Mouse (Mus musculus) gastrocnemius, postnatal 36 days (tissue): Measurements from ENCODE around the gene Gtf2ird2. TPM values are rescaled to one million over a fixed set of nuclear protein-coding genes. Genes with fewer than 3 reads are reported as not detected.

Experiments used
- DNase-seq, 2 experiments: peaks; one replicate each; pipeline ENCODE4 v3.0.0; 2022
- intact Hi-C: fragments of 180-260 bp; cut with DNase I; formaldehyde crosslinking; loops from one replicate; pipeline ENCODE4 v1.15.1; 2025
- total RNA-seq, 2 experiments: library from RNA; stranded (reverse); gene quantifications; 2 replicates each; pipeline ENCODE4 v1.2.3; 2021

Gene Gtf2ird2
- total RNA-seq, 2 experiments from 2014 or later = 5.1 to 5.6 TPM

DNA sequence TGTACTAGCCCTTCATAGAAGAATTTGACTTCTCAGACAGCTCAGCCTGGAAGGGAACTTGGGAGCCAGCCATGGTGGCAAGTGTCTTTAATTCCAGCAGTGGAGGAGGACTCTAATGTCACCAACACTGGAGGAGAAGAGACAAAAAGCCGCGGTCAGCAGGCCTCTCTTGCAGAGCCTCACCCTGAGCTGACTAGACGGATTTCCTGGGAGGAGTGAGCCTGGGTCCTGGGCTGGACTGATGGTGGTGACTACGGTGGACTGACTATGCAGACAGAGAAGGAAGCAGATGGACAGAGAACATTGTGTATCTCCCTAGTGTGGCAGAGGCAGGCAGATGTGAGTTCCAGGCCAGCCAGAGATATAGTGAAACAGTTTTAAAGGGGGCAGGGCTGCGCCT lies 47.6 kb downstream of the Gtf2ird2 start:
- peak in 1 of 2 experiments; percentile 24 for DNase-seq
- intact Hi-C loops = no loop called here

DNA sequence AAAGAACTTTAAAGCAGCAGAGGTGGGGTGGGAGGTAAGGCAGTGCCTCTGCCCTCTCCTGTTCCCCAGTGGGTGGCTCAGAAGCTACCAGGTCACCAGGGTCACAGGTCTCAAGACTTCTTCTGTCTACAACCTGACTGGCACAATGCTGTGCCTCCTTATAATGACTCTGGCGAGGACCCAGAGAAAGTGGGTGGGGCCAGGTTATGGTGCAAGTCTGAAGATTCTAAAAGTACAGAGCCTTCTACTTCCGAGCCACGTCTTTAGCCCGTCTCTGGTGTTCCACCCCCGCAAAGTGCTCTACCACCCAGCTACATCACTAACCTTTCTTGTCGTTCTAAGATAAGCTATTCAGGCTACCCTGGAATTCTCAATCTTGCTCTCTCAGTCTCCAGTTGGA lies 48.3 kb downstream of the Gtf2ird2 start:
- DNase-seq = no peak

DNA sequence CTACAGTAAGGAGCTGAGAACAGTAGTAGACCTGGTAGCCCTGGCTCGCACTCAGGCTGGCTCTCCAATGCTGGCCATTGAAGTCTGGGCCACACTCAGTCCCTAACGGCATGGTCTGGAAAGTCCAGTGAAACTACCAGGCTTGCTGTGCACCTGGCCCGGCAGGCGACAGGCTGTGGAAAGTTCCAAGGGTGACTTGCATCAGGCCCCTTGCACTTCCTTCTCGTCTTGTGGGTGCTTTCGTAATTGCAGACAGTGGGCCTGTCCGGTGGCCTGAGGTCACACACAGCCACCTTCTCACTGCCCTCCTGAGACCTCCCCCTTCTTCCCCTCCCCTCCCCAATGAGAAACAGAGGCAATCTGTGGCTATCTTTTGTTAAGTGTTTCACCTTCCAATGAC lies 48.7 kb downstream of the Gtf2ird2 start:
- intact Hi-C loops = no loop called here
- DNase-seq = peak in 1 of 2 experiments; percentile 20

More for the DNA sequence above, 48.3 kb downstream of the Gtf2ird2 start:
- intact Hi-C loops = no loop called here

DNA sequence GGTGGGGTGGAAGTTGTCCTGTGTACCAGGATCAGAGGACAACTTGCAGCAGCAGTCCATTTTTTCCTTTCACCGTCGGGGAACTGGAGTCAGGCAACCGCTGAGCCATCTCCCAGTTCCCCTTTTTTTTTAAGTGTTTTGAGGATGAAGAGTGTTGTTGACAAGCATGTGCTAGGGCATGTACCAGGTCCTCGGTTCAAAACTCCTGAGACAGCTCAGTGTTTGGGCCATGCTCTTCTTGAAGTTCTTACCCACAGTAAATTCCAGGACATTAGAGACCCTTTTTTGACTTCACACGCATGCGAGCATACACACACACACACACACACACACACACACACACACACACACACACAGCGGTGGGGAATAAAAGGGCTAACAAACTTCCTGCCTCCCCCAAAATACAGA lies 49.4 kb downstream of the Gtf2ird2 start:
- intact Hi-C loops = no loop called here
- DNase-seq = no peak

DNA sequence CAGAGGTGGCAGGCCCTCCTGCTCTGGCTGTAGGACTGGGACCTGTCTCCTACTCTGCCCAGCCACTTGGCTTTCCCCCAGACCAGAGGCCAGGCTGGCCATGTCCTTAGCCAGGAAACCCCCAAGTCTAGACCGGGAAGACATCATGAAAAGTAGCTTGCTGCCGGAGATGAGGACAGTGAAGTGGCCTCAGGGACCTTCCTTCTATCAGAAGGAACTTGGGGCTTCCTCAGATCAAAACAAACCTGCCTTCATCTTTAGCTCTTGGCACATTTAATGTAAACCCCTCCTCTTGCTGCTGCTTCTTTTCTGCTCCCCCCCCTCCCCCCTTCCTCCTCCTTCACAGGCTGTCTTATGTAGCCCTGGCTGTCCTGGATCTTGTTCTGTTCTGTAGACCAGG lies 50.4 kb downstream of the Gtf2ird2 start:
- intact Hi-C loops = no loop called here
- no peak for DNase-seq

DNA sequence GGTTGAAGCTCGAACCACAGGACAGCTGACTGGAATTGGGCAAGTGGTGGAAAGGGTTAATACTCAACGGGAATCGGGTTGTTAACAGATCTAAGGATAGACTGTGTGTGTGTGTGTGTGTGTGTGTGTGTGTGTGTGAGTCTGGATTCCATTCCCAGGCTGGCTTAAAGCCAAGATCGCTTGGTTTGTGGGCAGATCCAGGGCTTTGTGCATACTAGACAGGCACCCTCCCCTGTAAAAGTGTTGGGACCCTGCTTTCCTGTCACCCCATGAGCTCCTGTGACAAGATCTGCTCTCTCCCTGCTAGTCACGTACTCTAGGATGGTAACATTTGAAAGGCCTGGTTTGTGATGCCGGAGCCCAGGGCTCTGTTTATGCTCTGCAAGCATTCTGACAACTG lies 51.3 kb downstream of the Gtf2ird2 start:
- DNase-seq = no peak
- intact Hi-C loops = no loop called here

DNA sequence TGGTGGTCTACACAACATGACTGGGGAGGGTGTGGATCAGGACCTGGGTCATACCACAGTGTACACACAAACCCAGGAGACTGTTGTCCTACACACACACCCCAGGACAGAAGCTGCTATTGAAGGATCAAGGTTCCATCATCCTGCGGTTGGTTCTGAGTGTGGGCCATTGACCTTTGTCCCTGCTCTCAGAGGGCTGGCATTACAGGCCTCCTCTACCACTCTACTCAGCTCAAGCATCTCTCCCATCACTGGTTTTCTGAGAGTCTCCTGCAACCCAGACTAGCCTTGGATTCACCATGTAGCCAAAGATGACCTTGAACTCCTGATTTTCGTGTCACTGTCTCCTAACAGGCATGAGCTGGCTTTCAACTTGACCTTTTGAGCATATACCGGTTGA lies 52.4 kb downstream of the Gtf2ird2 start:
- intact Hi-C loops = no loop called here
- DNase-seq = no peak

DNA sequence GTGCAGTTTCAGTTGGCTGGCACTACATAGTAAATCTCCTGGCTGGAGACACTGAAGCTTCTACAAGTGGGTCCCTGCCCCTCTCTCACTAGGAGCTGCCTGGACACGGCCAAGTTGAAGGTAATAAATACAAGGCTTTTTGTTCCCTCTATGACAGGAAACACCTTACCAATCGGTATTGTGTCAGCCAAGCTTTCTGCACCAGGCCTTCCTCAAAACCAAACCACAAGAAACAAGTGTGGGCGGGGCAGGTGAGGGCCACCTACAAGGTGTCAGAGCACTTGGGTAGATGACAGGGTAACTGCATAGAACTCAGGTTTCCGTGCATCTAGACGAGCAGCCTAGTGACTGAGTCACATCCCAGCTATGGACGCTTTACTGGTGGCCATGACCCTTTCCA lies 53.0 kb downstream of the Gtf2ird2 start:
- intact Hi-C loops = no loop called here
- no peak for DNase-seq

DNA sequence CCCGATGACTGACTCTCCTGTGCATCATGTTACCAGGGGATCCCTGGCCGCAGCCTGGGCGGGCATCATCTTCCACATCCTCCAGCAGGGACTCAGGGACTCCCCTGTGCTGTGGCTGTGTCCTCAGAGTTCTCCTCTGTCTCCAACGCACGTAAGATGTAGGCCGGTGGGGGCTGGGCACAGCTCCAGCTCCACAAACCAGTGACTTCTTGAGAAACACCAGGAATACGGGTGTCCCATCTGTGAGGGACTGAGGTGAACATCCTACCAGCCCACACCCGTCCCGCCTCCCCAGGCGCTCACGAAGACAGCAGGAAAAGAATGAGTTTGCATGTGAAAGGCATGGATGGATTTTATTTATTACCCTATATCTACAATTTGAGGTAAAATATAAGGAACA lies 53.7 kb downstream of the Gtf2ird2 start:
- DNase-seq = no peak
- intact Hi-C loops = no loop called here

DNA sequence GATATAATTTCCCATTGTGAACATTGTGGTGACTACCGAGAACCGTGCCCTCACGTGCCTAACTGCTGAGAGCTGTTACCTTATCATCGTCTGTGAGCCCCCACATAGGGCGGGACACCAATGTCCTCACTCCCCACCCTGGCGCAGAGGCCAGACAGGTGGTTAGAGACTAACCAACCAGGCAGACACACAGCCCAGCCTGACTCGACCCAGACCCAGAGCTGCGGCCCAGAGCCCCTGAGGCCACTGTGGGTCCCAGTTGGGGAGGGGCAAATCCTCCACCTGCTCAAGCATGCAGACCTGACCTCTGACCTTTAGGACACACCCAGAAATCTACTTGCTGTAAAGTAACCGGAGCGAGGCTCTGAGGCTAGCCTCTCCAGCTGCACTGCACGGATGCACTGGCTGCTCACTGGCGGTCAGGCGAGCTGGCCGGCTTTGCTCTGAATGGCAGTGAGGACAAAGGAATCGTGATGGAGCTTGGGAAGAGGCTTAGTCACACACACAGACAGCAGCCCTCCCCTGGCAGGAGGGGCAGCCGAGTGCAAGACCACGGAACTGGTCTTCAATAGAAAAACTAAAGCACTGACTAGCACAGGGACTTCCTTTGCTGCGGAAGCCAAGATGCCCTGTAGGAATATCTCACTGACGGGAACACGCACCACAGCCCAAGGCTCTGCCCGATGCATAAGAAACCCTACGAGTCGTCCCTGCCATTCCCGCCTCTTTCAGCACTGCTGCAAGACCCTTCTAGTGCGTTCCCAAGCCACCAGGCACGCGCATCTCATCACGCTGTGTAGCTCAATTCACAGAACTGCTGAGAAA lies 54.3 kb downstream of the Gtf2ird2 start:
- no peak for DNase-seq

DNA sequence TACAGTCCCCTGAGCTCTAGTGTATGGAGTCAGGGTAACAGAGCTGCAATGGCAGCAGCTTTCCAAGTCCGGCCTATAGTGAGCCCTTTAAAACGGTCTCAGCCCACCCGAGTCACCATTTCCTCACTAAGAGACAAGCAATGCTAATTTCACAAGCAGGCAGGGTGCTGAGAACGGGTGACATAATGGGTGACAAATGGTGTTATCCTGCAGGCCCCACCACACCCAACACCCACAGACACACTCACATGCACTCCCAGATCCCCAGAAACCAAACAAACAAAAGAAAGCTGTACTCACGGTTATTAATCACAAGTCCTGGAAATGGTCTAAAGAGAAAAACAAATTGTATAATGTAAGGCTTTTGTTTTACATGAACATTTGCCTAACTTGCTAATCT lies 58.0 kb downstream of the Gtf2ird2 start:
- intact Hi-C loops = loop anchor here (10.0 kb wide), 1 partner anchor 47 kb away; no protein-coding TSS in a partner anchor
- DNase-seq = no peak

More for the DNA sequence above, 54.3 kb downstream of the Gtf2ird2 start:
- intact Hi-C loops = no loop called here

DNA sequence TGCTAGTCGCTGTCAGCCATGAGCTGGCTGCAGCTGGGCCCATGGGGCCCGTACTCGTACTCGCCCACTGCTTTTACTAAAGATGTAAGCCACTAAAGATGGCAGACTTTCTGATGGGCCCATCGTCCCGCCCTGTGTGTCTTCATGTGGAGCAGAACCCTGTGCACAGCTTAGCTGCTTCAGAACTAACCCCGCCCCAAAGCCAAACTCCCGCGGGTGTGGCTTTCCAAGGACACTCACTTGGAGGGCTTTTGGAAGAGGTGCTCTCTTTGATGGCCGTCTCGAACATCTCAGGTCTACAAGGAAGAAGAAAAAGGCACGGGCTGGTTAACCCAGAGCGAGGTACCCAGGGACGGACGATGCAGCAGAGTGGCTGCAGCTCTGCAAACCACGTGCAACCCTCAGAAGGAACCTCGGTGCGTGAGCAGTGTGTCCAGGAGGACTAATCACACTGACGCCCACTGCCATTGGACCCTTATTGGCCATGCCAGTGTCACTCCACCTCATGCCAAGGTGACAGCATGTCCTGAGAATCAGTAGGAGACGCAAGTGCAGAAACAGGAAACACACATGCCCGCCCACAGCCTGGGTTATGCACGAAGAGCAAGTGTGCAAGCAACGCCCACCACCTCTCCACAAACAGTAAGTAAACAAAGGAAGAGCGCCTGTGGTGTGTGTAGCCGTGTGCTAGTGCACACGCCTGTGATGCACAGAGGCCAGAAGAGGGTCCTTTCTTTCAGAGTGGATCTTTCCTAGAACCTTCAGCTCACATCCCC lies 60.0 kb downstream of the Gtf2ird2 start:
- no peak for DNase-seq
- intact Hi-C loops = loop anchor here (10.0 kb wide), 1 partner anchor 49 kb away; no protein-coding TSS in a partner anchor

DNA sequence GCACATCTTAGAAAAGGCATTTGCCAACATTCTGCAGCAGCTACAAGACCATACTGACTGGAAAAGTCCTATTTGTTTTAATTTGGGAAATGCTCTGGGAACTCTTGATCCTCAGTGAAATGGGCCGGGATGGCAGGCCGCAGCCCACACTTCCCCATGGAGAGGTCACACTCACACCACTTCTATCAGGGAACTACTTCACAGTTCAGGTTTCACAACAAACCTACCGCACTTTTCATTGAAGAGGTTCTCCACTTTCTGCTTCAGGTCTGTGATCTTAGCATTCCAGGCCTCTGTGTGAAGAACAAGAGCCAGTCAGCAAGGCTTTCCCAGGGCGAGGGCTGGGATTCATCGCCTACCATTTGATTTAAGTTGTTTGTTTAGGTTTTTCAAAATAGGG lies 61.1 kb downstream of the Gtf2ird2 start:
- intact Hi-C loops = loop anchor here (10.0 kb wide), 1 partner anchor 50 kb away; no protein-coding TSS in a partner anchor
- no peak for DNase-seq

DNA sequence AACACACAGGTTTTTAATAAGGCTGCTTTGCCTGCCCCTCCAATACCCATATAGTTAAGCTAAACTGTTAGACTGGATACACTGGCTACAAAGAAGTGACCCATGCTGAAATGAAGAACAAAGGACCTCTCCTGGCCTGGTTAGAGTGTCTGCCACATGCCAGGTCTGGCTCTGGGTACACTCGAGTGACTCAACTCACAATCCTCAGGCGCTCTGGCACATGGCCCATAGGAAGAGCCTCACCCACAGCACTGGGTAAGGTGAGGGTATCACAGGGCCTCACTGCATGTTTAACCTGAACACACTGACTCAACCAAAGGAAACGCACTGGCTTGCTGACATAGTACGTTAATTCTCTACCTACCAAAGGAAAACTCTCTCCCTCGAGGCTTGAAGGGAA lies 62.3 kb downstream of the Gtf2ird2 start:
- no peak for DNase-seq
- intact Hi-C loops = loop anchor here (10.0 kb wide), 1 partner anchor 51 kb away; no protein-coding TSS in a partner anchor

DNA sequence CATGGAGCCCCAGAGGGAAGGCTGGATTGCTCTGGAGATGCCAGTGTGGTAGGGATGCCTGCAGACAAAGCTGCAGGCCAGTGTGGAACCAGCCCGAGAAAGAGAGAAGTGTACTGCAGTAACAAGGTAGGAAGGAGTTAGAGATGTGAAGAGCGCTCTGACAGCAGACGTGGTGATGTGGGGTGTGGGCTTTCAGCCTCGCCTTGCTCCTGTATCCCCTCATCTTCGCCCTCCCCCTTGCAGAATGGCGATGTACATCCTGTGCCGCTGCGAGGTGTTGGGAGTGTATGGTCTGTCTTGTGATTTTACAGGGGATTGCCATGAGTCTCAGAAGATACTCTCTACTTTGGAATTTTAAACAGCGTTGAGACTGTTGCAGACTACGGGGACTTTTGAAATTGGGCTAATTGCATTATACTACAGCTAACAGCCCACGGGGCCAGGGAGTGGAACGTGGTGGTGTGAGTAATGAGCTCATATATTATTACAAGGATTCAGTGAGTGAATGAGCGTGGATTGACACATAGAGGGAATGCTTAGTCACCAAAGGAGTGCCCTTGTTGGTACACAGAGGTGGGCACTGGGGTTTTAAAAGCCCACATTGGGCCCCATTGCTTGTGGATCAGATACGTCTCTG lies 64.9 kb downstream of the Gtf2ird2 start:
- no peak for DNase-seq
- intact Hi-C loops = loop anchor here (10.0 kb wide), 1 partner anchor 54 kb away; no protein-coding TSS in a partner anchor

DNA sequence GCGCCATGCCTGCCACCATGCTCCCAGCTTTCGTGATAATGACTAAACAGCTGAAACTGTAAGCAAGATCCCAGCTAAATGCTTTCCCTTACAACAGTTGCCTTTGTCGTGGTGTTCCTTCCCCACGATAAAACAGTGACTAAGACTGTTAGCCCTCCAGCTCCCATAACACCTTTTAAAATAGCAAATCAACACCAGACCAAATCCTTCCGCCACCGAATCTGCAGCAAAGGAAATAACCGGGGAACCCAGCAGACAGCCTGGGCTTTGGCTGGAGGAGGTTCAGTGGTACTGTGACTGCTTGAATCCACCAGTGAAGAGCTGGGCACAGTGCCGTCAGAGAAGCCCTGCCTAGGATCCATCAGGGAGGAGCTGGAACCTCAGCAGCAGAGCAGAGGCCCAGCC lies 65.4 kb downstream of the Gtf2ird2 start:
- intact Hi-C loops = loop anchor here (10.0 kb wide), 1 partner anchor 54 kb away; no protein-coding TSS in a partner anchor
- DNase-seq = no peak

DNA sequence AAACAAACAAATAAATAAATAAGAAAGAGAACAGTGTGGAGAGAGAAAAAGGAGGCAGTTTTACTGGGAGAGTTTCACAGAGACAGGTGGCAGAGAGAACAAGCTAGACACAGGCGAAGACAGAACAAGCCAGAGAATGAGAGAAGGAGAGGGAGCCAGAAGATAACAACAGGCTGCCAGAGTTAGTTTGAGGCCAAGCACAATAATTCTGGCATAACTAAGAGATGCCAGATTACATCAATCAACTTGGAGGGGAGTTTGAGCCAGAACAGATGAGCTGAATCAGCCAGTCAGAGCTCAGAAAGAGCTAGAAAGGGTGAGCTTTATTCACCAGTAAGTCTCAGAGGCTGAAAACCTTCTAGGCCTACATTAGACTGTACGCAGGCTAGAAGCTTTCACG lies 66.8 kb downstream of the Gtf2ird2 start:
- no peak for DNase-seq
- intact Hi-C loops = no loop called here

DNA sequence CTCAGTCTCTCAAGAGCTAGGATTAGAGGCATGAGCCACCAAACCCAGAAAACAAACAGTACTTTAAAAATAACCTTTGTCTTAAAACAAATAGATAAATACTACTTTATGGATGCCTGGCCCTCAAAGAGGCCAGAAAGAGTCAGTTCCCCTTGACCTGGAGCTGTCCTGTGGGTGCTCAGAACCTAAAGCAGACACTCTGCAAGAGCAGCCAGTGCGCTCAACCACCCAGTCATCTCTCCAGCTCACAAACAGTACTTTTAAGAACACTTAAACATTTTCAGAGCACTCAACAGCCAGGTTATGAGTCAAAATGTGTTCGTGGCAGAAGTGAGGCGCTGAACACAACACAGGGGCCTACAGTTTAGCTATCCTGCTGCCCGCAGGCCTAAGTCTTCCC lies 67.3 kb downstream of the Gtf2ird2 start:
- no peak for DNase-seq
- intact Hi-C loops = no loop called here

DNA sequence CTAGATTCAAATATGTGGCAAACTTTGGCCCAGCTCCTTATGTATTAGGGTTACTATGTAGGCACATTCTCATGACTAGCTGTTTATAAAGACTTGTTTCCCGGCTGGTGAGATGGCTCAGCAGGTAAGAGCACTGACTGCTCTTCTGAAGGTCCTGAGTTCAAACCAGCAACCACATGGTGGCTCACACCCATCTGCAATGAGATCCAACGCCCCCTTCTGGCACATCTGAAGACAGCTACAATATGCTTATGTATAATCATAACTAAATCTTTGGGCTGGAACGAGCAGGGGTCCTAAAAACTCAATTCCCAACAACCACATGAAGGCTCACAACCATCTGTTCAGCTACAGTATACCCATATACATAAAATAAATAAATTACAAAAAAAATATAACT lies 70.0 kb downstream of the Gtf2ird2 start:
- intact Hi-C loops = no loop called here
- no peak for DNase-seq

DNA sequence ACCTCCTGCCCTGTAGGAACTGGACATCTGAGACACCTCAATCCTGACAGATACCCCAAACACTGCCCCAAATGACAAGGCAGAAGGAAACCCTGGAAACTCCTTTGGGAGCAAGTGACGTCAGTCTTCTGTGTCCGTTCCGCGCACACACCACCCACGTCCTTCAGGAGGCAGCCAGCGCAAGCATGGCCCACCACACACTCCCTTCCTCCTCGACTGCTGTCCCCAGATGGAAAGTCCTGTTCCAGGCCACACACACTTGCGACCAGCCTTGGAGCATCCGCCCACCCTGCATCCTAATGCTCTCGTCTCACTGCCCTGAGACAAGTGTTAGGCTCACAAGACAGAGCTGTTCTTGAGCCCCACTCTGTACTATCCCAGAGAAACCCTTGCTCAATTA lies 71.5 kb downstream of the Gtf2ird2 start:
- DNase-seq = no peak
- intact Hi-C loops = no loop called here
